Mouse (Mus musculus): Measurements from ENCODE around the gene Olfr958. TPM values are rescaled to one million over a fixed set of nuclear protein-coding genes. Genes with fewer than 3 reads are reported as not detected.

Gene Olfr958
- polyA plus RNA-seq (2012), result 0.01 TPM in 1 of 2 replicates, not detected in the other

DNA sequence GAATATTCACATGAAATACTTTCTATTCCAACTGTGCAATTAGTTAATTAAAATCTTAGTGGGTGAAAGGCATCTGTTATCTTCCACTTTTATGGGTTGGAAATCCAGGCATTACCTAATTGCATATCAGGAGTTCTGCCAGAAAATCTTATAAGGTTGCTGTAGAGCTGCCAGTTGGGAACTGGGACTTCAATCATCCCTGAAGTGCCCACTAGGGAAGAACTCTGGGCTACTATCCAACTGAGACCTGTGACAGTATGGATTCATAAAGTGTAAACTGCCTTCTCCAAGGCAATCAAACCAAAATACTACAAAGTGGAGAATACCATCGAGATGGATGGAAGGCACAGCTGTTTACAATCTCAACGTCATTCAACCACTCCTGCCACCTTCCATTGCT lies at the start of gene Olfr958:
Gene Olfr958, minus strand, starts transcription at position 109 of the 400 bp plus-strand sequence.
- no peaks in the 10 kb centered on the region for H3K36me3 ChIP-seq (ENCODE audit: control insufficient read depth)
- H3K4me3 ChIP-seq (replicated peaks), result no peak within 1 kb of the TSS
- no peaks in the 10 kb centered on the region for H3K4me1 ChIP-seq (ENCODE audit: control insufficient read depth)
- no peaks in the 10 kb centered on the region for H3K27me3 ChIP-seq (ENCODE audit: control insufficient read depth)
- TF ChIP-seq TAL1 (IDR thresholded peaks at IDR 0.05; ENCODE audit: low read length) (no peak), GATA1 (IDR thresholded peaks at IDR 0.05; ENCODE audit: low read length) (no peak)
- H3K9me3 ChIP-seq (ENCODE audit: control insufficient read depth, low read length), result no peaks in the 10 kb centered on the region

DNA sequence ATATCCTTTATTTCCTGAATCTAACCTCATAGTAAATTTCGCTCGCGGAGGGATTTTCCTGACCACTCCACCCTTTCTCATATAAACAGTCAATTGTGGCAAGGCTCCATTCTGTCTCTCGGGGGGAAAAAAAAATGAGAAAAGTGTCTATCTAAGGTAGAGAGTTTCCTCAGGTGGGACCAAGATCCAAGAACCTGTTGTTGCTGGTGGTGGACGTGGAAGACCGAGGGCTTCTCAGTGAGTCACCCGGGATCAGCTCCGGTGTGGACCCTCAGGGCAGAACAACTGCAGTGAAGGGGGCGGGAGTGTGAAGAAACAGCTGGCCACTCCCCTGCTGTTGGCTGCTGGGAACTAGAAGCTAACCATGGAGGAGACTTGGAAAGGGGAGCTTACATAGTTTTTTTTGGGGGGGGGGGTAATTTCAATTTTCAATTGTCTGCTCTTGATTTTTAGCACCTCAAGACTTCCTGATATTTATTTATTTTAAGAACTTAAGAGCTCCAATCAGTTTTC lies 49.5 kb upstream of the Olfr958 start:
- Histone ChIP-seq H3K36me3 (ENCODE audit: control insufficient read depth) (no peaks in the 10 kb centered on the region), H3K27me3 (ENCODE audit: control insufficient read depth) (peaks cover 16% of the 10 kb centered on the region), H3K4me1 (ENCODE audit: control insufficient read depth) (no peaks in the 10 kb centered on the region), H3K4me3 (replicated peaks) (no peak overlapping the region), H3K9me3 (ENCODE audit: control insufficient read depth, low read length) (no peaks in the 10 kb centered on the region)
- TF ChIP-seq TAL1 (IDR thresholded peaks at IDR 0.05; ENCODE audit: low read length) (no peak), GATA1 (IDR thresholded peaks at IDR 0.05; ENCODE audit: low read length) (no peak)

DNA sequence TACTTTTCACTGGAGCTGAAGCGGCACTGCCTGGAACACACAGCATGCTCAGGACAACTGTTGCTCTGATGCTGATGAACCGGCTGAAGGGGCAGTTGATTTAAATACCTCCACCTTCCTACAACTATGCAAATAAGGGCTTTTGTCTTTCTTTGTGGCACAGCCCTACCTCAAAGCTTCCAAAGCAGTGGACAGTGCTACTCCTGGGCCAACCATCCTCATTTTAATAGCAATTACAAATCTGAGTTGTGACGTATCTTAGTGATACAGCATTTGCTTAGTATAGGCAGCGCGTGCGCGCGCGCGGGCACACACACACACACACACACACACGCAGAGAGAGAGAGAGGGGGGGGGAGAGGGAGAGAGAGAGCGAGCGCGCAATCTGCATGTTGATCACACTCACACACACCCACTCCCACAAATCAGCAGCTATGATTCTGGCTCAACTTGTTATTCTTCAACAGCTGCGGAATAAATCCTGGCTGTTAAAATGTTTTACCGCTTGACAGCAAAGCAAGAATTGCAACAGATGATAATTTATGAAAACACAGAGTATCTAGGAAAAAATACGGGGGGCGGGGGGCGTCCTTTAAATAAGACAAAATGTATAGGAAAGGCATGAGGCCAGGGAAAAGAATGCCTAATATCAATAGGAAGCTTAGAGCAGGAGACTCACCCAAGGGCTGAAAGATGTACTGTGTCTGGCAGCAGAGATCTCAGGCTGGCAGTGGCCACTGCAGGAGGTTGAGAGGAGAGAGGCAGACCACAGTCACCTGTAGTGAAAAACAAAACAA lies 48.9 kb upstream of the Olfr958 start:
- Histone ChIP-seq H3K4me1 (ENCODE audit: control insufficient read depth) (no peaks in the 10 kb centered on the region), H3K36me3 (ENCODE audit: control insufficient read depth) (no peaks in the 10 kb centered on the region), H3K4me3 (replicated peaks) (no peak overlapping the region), H3K9me3 (ENCODE audit: control insufficient read depth, low read length) (no peaks in the 10 kb centered on the region), H3K27me3 (ENCODE audit: control insufficient read depth) (peaks cover 16% of the 10 kb centered on the region)
- TF ChIP-seq TAL1 (IDR thresholded peaks at IDR 0.05; ENCODE audit: low read length) (no peak), GATA1 (IDR thresholded peaks at IDR 0.05; ENCODE audit: low read length) (no peak)

DNA sequence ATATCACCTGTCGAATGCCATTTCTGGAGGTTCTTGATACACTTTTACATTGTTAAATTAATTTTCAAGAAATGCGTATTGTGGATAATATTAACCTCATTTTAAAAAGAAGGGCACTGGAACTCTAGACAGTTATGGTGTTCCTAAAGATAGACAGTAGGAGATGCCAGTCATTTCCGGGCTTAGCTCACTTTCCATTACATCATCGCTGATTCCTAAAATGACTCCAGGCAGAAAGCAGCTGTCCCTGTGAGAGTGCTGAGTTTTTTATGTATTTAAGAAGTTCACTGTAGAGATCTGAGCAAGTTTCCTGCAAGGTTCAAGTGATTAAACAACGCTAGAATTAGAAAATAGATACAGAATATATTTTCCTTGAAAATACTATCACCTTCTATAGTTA lies 23.2 kb upstream of the Olfr958 start:
- Histone ChIP-seq H3K27me3 (ENCODE audit: control insufficient read depth) (no peaks in the 10 kb centered on the region), H3K4me1 (ENCODE audit: control insufficient read depth) (no peaks in the 10 kb centered on the region), H3K4me3 (replicated peaks) (no peak overlapping the region), H3K9me3 (ENCODE audit: control insufficient read depth, low read length) (no peaks in the 10 kb centered on the region), H3K36me3 (ENCODE audit: control insufficient read depth) (no peaks in the 10 kb centered on the region)
- no peak for TF ChIP-seq GATA1 (IDR thresholded peaks at IDR 0.05; ENCODE audit: low read length)
- TF ChIP-seq TAL1 (IDR thresholded peaks at IDR 0.05; ENCODE audit: low read length), result no peak

DNA sequence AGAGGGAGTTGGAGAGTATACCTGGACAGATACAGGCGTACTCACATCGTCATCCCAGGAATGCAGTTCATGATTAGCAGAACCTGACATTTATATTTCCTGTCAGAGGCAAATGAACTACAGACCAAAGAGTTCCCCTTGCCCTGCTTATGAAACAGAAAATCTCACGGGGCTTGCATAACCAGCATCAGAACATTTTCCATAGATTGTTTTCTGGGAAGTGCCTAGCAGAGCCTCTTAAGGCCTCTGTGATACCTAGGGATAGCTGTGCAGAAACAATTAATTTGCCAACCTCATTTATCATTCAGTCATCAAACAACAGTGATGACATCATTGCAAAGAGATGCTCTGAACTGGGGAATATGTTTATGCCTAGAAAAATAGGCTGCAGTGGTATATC lies 21.6 kb upstream of the Olfr958 start, which contains the start of gene Olfr959:
Gene Olfr959, minus strand, starts transcription at position 101 of the 400 bp plus-strand sequence.
- Histone ChIP-seq H3K9me3 (ENCODE audit: control insufficient read depth, low read length) (no peaks in the 10 kb centered on the region), H3K27me3 (ENCODE audit: control insufficient read depth) (no peaks in the 10 kb centered on the region), H3K4me3 (replicated peaks) (no peak within 1 kb of the TSS), H3K4me1 (ENCODE audit: control insufficient read depth) (no peaks in the 10 kb centered on the region), H3K36me3 (ENCODE audit: control insufficient read depth) (no peaks in the 10 kb centered on the region)
- TF ChIP-seq GATA1 (IDR thresholded peaks at IDR 0.05; ENCODE audit: low read length) (no peak), TAL1 (IDR thresholded peaks at IDR 0.05; ENCODE audit: low read length) (no peak)

DNA sequence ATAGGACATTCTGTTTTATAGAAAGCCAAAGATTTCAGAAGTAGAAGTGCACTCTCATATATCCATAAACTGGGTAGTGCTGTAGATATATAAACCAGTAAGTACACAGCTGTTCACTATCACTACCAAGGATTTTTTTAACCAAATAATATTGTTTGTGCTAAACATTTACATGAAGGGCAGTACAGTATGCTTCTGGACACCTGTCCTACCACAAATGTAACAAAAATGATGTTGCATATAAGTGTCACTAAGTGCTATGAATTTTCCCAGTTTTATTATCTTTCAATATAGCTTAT lies 4.4 kb upstream of the Olfr958 start:
- Histone ChIP-seq H3K36me3 (ENCODE audit: control insufficient read depth) (no peaks in the 10 kb centered on the region), H3K9me3 (ENCODE audit: control insufficient read depth, low read length) (no peaks in the 10 kb centered on the region), H3K4me1 (ENCODE audit: control insufficient read depth) (no peaks in the 10 kb centered on the region), H3K27me3 (ENCODE audit: control insufficient read depth) (no peaks in the 10 kb centered on the region), H3K4me3 (replicated peaks) (no peak overlapping the region)
- TF ChIP-seq GATA1 (IDR thresholded peaks at IDR 0.05; ENCODE audit: low read length) (no peak), TAL1 (IDR thresholded peaks at IDR 0.05; ENCODE audit: low read length) (no peak)

DNA sequence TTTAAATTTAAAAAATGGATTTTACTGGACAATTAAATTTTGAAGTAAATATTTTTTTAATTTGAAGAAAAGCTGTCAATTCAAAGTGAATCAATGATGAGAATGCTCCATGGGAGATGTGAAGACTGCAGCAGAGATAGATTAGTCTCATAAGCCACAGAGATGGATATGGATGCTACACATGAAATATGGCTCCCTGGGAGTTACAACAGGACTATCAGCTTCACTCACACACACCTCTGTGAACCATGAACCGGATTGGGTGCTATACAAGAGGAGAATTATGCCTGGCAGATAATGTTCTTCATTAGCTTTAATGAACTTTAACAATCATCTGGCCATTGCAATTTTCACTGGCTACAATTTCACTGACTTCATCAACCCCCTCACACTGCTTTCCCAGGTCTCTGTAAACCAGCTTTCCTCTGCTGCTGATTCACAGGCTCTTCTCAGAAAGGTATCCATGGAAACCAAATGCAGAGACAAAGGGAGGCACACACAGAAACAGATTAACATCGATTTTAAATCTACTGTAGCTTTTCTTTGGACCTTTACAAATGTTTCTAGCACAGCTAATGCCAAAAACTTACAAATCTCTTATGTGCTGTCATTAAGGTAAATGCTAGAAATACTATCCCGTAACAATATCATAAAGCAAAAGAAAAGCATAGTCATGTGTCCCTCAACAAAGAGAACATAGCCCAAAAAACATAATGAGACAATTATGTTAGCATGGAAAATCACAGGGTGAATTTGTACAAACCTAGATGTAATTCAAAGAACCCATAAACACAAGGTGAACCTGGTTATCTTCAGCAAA lies 3.9 kb upstream of the Olfr958 start:
- H3K9me3 ChIP-seq (ENCODE audit: control insufficient read depth, low read length), result no peaks in the 10 kb centered on the region
- no peaks in the 10 kb centered on the region for H3K27me3 ChIP-seq (ENCODE audit: control insufficient read depth)
- H3K4me1 ChIP-seq (ENCODE audit: control insufficient read depth), result no peaks in the 10 kb centered on the region
- no peak for TF ChIP-seq GATA1 (IDR thresholded peaks at IDR 0.05; ENCODE audit: low read length)
- no peak for TF ChIP-seq TAL1 (IDR thresholded peaks at IDR 0.05; ENCODE audit: low read length)
- H3K4me3 ChIP-seq (replicated peaks), result no peak overlapping the region
- H3K36me3 ChIP-seq (ENCODE audit: control insufficient read depth), result no peaks in the 10 kb centered on the region

DNA sequence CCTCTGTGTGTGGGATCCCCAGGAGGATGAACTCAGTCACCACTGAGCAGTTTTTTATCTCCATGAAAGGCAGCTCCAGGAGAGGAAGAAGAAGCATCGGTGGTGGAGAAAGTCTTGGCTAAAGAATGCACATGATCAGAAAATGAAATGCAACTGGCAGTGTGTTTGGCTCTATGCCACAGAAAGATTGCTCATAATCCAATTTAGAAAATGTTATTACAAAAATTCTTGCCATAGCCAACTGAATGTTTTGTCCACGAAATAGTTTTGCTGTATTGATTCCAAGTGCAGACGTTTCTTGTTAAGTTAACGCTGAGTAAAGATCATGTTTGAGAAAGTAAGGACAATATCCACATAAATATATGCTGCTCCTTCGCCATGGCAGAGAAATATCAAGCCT lies 3.0 kb downstream of the Olfr958 start:
- no peaks in the 10 kb centered on the region for H3K27me3 ChIP-seq (ENCODE audit: control insufficient read depth)
- TF ChIP-seq TAL1 (IDR thresholded peaks at IDR 0.05; ENCODE audit: low read length) (no peak), GATA1 (IDR thresholded peaks at IDR 0.05; ENCODE audit: low read length) (no peak)
- no peaks in the 10 kb centered on the region for H3K4me1 ChIP-seq (ENCODE audit: control insufficient read depth)
- H3K9me3 ChIP-seq (ENCODE audit: control insufficient read depth, low read length), result peaks cover 2% of the 10 kb centered on the region; the same call in 1 of the 2 replicates
- H3K36me3 ChIP-seq (ENCODE audit: control insufficient read depth), result no peaks in the 10 kb centered on the region
- no peak overlapping the region for H3K4me3 ChIP-seq (replicated peaks)

DNA sequence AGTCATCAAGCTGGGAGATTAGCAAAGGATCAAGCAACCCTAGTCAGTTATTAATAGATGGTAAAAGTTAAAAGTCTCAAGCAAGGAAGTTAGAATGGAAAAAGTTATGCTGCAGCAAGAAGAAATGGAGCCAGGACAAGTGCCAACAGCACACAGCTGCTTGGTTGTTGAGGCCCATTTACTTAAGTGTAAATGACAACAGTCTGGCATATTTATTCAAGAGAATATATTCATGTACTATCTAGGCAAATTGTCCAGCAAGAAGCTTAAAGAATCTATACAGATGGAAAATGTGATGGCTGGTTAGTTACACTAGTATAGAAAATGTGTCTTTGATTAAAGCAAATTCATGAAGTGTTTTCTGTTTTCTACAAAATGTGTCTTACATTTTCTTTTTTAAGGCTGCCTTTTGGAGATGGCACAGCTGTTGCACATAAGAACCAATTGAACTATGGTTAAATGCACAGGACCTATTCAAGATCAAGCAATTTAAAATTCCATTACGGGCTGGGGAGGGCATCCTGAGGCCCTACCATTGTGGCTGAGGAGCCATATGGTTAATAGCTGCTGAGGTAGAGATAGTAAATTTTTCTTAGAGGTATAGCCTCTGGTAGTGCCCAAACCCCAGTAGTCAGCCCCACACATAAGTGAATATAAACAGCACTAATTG lies 30.1 kb downstream of the Olfr958 start:
- TF ChIP-seq TAL1 (IDR thresholded peaks at IDR 0.05; ENCODE audit: low read length), result no peak
- no peak for TF ChIP-seq GATA1 (IDR thresholded peaks at IDR 0.05; ENCODE audit: low read length)
- no peak overlapping the region for H3K4me3 ChIP-seq (replicated peaks)
- H3K27me3 ChIP-seq (ENCODE audit: control insufficient read depth), result no peaks in the 10 kb centered on the region
- no peaks in the 10 kb centered on the region for H3K9me3 ChIP-seq (ENCODE audit: control insufficient read depth, low read length)
- H3K36me3 ChIP-seq (ENCODE audit: control insufficient read depth), result no peaks in the 10 kb centered on the region
- no peaks in the 10 kb centered on the region for H3K4me1 ChIP-seq (ENCODE audit: control insufficient read depth)
